Mouse (Mus musculus) left cerebral cortex, postnatal 10 days (tissue): Measurements from ENCODE around the gene Lexm. TPM values are rescaled to one million over a fixed set of nuclear protein-coding genes. Genes with fewer than 3 reads are reported as not detected.

ENCODE experiments used
- DNase-seq, 2 experiments: peaks; one replicate each; pipeline ENCODE4 v3.0.0; 2021 to 2022; ENCODE audit warnings: low spot score in 2 of 2, mixed read lengths in 1 of 2; ENCODE audit errors: extremely low spot score in 1 of 2
- intact Hi-C: fragments of 180-260 bp; cut with DNase I; formaldehyde crosslinking; loops from one replicate; pipeline ENCODE4 v1.15.1; 2025
- total RNA-seq, 2 experiments: library from RNA; stranded (reverse); gene quantifications; 2 replicates each; pipeline ENCODE4 v1.2.3; 2021

Gene Lexm
- total RNA-seq, 2 experiments from 2014 or later: 0.21 TPM; not detected in 1

- peak in 1 of 2 experiments; percentile 33 for DNase-seq
- intact Hi-C loops: no loop called here
These were observed 56.7 kb downstream of the Lexm start for GRCm38 (mm10) chr4:106560213-106560845.

GRCm38 (mm10) chr4:106559343-106560212 is 57.5 kb downstream of the Lexm start:
- intact Hi-C loops: no loop called here
- DNase-seq: no peak

GRCm38 (mm10) chr4:106557978-106558377 is 59.1 kb downstream of the Lexm start:
- DNase-seq: no peak
- intact Hi-C loops: no loop called here

- no peak for DNase-seq
- intact Hi-C loops: no loop called here
These were observed 59.8 kb downstream of the Lexm start for GRCm38 (mm10) chr4:106557262-106557661.

- intact Hi-C loops: no loop called here
- no peak for DNase-seq
These were observed 66.4 kb downstream of the Lexm start for GRCm38 (mm10) chr4:106550516-106551166.

- intact Hi-C loops: no loop called here
- no peak for DNase-seq
These were observed 68.9 kb downstream of the Lexm start for GRCm38 (mm10) chr4:106548113-106548512.

- no peak for DNase-seq
- intact Hi-C loops: no loop called here
These were observed 70.1 kb downstream of the Lexm start for GRCm38 (mm10) chr4:106546896-106547295.

- intact Hi-C loops: no loop called here
These were observed 71.1 kb downstream of the Lexm start for GRCm38 (mm10) chr4:106545817-106546373.

GRCm38 (mm10) chr4:106542211-106542610 is 74.8 kb downstream of the Lexm start:
- intact Hi-C loops: no loop called here

More at GRCm38 (mm10) chr4:106545817-106546373, 71.1 kb downstream of the Lexm start:
- no peak for DNase-seq

GRCm38 (mm10) chr4:106541491-106541890 is 75.5 kb downstream of the Lexm start:
- intact Hi-C loops: no loop called here
- DNase-seq: no peak

More at GRCm38 (mm10) chr4:106542211-106542610, 74.8 kb downstream of the Lexm start:
- DNase-seq: no peak

Other genes with a start within 250 kb of the Lexm start
- 1 to 10 TPM; 4.1 to 5.2 TPM for gene Pcsk9, start 152.9 kb downstream of the Lexm start, total RNA-seq
- gene Bsnd, start 125.0 kb downstream of the Lexm start, total RNA-seq: not detected
- gene Dhcr24, start 56.2 kb downstream of the Lexm start, total RNA-seq: 100 to 1,000 TPM; 133 to 143 TPM
- gene Ttc22, start 5.2 kb upstream of the Lexm start, total RNA-seq: 1 to 10 TPM; 1.7 to 2.1 TPM
- gene Pars2, start 33.8 kb upstream of the Lexm start, total RNA-seq: 1 to 10 TPM; 6.4 to 8.2 TPM
- 10 to 100 TPM; 44.8 to 45.4 TPM for gene Ttc4, start 61.7 kb upstream of the Lexm start, total RNA-seq
- 1 to 10 TPM; 1.7 to 2.7 TPM for gene Mroh7, start 113.7 kb upstream of the Lexm start, total RNA-seq
- not detected for gene Fam151a, start 116.6 kb upstream of the Lexm start, total RNA-seq
- 10 to 100 TPM; 12.2 to 22.1 TPM for gene Acot11, start 187.8 kb upstream of the Lexm start, total RNA-seq